Mouse (Mus musculus): ENCODE results near the gene Dync1li1.
A peak's percentile ranks its signal among the peaks of the same experiment; 100 is the strongest.
"Not testable (repeated sequence)": the region's sequence is repeated elsewhere in the genome, so short reads cannot be mapped to it uniquely, and the experiment has no call there.

Gene Dync1li1

DNA sequence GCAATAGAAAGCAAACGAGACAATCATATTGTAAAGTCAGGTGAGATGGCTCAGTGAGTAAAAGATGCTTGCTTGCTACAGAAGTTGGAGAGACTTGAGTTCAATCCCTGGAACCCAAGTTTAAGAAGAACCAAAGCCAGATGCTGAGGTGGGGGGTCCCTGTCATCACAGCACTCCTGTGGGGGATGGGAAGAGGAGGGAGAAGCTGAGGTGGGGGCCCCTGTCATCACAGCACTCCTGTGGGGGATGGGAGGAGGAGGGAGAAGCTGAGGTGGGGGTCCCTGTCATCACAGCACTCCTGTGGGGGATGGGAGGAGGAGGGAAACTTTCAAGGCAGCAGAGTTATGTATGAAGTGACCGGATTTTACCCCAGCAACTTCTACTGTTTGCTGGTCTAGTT is 15.0 kb upstream of the Dync1li1 start:
- DNase-seq (ENCODE audit: low read depth), result no peak

DNA sequence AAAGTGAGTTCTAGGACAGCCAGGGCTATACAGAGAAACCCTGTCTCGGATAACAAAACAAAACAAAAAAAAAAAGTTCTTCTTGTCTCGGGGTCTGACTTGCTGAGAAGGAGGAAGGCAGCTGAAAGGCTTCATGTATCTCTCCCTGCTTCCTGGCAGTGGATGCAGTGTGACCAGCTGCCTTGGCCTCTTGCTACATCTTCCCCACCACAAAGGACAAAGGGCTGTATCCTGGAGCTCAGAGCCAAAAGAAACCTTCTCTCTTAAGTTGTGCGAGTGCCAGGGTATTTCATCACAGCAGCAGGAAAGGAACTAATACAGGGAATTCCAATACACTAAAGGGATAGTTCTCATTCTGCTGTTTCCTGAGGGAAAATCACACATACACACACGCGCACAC is 10.0 kb upstream of the Dync1li1 start:
- peak; percentile 53 for DNase-seq (ENCODE audit: low read depth)

DNA sequence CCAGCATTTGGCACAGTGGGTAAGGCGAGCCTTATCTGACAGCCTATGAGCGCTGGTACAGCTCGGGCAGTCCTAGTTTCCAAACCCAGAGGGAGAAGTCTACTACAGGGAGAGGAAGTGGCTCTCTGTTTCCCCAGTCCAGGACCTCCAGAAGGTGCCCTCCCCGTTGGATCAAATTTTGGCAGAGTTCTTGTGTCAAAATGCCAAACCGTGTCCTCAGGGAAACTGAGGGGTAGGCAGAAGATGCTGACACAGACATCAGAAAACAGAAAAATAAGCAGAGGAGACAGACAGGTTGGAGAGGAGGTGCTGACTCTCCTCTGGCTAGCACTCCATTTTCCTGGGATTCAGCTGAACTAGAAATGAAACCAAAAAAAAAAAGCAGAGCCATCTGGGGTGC is 8.6 kb upstream of the Dync1li1 start:
- DNase-seq (ENCODE audit: low read depth), result no peak

DNA sequence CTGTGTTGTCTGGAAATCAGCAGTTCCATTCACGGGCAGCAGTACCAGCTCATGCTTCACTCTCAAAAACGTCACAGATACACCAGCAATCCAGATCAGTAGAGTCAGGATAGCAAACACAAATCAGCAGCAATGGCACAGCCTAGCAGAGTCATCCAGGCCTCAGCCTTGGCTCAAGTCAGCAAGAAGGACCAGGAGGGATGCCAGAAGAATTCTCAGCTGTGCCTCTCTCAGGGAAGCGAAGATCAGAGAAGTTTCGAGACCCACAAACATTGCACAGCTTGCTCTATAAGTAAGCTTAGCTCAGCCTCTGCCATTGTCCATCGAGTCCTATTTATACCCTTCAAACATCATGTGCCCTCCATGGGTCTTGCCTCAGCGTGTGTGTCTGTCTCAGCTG is 8.1 kb upstream of the Dync1li1 start:
- no peak for DNase-seq (ENCODE audit: low read depth)

DNA sequence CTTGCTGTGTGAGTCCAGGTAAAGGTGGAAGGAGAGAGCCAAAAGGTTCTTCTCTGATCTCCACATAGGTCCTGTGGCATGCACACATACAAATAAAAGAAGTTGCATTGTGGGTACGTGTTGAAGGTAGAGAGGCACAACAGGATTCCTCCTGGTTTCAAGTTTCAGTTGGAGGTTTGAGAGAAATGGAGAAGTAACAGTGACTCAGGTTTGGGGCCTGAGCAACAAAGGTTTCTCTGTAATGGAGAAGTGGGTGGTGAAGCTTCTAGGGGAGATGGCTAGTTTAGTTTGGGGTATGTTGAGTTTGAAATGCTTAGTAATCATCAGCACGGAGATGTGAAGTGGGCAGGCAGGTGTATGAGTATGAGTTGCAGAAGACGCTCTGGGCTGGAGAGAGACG is 6.4 kb upstream of the Dync1li1 start:
- peak; percentile 62 for DNase-seq (ENCODE audit: low read depth)

DNA sequence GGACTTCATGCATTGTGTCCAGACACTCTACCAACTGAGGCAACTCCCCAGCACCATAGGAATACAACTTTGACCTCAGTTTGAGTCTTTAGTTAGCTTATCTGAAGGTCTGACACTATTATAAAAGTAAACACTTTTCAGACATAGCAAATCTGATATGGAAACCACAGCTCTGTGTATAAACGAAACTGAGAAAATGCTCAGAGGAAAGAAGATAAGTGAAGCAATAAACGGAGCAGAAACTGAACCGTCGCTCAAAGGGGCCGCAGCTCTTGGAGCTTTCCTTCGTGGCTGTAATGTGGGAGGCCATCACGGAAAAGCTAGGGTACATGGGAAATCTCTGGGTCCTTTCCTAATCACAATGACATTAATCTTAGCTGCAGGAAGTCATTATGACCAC is 2.3 kb upstream of the Dync1li1 start:
- peak; percentile 33 for DNase-seq (ENCODE audit: low read depth)

DNA sequence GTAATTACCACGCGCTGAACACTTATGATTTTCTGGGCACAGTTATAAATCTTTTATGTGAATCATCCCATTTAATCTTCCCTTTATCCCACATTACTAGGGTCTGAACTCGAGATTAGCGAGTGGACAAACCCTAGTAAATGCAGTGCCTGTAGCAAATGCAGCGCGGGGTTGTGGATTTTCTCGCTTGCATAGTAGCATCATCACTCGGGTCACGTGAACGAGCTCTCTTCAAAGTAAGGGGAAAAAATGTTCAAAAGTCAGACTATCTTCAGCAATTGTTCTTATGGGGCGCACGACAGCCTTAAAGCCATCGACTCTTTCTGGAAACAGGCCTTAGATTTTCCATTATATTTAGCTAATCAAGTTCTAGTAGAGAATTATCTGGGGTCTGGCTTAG is 951 bp upstream of the Dync1li1 start:
- DNase-seq (ENCODE audit: low read depth), result no peak

DNA sequence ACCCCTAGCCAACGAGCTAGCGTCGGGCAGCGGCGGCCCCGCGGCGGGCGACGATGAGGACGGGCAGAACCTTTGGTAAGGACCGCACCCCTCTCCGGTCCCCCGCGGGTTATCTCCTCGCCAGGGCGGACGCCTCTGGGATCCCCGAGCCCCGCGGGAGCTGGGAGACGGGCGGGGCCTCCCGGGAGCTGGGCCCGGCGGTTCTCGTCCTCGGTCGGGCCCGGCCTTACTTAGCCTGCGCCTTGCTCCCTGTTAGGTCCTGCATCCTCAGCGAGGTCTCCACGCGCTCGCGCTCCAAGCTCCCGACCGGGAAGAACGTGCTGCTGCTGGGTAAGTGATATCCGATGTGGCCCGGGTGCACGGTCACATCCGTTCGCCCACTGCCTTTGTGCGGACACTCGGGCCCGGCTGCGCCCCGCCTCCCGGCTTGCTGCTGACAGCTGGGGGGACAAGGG is 390 bp downstream of the Dync1li1 start:
- peak; percentile 50 for DNase-seq (ENCODE audit: low read depth)

DNA sequence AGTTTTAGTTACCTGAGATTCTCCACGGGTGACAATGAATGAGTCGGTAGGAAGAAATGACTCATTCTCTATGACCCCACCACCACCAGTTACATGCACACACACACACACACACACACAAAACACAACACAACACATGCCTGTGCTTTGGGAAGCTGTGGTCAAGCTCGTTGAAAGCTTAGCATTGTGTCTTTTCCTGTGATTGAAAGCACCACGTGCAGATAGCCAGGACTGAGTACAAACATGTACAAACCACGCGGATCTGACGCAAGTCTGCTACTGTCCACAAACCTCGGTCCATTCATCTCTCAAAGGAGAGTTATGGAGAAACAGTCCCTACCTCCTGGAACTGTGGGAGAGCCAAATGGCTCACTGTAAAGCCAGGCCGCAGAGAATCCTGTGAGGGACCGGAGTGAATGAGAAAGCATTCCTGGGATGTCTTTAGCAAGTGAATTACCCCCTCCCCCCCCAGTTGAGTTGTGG is 1.6 kb downstream of the Dync1li1 start:
- peak; percentile 85 for DNase-seq (ENCODE audit: low read depth)

DNA sequence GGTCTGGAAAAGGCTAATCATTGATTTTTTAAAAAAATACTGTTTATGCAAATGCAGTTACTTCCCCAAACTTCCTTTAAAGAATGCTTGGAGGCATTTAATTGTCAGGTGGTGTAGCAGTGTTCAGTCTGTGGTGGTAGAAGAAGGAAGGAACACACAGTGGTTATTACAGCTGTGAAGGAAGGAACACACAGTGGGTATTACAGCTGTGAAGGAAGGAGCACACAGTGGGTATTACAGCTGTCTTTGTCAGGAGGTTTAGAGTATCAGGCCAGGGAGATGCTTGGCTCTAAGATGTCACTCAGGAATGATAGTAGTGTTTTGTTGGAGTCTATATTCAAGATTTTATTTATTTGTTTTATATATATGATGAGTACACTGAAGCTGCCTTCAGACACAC is 2.5 kb downstream of the Dync1li1 start:
- peak; percentile 19 for DNase-seq (ENCODE audit: low read depth)

DNA sequence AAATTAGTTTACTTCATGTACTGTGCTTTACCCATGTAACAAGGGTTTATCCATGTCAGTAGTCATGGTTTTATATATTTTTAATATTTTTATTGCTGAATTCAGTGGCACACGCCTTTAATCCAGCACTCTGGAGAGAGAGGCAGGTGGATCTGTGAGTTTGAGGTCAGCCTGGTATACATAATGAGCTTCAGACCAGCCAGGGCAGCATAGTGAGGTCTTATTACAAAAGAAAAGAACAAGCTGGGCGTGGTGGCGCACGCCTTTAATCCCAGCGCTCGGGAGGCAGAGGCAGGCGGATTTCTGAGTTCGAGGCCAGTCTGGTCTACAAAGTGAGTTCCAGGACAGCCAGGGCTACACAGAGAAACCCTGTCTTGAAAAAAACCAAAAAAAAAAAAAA is 7.1 kb downstream of the Dync1li1 start:
- not testable (repeated sequence) for DNase-seq (ENCODE audit: low read depth)

DNA sequence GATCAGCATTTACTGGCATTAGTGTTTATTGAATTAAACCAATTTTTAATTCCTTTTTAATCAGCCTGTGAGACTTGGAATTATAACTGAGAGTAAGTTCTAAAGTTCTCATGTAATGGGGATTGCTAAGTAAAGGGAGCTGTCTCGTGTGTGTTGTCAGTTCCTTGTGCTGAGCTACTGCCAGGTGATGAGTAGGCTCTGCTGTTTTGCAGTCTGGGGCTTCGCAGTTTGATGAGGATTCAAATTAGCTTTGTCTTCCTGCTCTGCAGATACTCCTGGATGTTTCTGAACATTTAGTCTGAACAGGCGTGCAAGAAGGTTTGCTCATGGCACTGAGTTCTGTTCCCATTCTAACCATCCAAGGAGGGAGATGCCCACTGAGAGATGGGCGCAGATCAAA is 8.5 kb downstream of the Dync1li1 start:
- no peak for DNase-seq (ENCODE audit: low read depth)

DNA sequence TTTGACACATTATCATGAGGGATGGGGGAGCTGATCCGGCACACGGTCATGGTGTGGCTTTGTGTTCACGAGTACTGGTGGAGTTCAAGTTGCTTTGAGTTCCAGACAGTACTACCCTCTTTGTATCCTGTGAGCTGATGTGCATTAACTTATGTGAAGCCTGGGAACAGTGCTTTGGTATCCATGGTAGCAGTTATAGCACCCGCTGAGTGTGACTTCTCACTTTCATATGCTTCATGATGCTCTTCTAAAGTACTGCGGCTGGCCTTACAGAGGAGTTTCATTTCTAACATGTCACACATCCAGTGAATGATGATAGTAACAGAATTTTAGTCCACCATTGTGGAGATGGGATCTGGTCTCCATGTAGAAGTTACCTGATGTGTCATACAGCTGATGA is 9.3 kb downstream of the Dync1li1 start:
- no peak for DNase-seq (ENCODE audit: low read depth)

DNA sequence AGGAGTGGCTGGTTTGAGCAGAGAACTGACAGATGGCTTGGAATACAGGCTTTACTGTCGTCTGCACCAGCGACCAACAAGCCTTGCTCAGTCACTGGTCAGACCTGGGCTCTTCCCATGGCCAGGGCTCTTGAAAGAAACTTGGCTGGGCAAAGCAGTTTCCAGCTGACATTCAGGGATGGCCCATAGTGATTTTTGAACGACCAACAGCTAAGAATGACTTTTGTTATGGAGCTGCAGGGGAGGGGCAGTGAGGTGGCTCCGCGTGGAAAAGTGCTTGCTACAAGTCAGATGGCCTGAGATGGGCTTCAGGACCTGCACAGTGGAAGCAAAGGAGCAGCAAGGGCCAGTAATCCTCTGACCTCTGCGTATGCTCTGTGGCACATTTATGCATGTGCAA is 10.7 kb downstream of the Dync1li1 start:
- DNase-seq (ENCODE audit: low read depth), result no peak

DNA sequence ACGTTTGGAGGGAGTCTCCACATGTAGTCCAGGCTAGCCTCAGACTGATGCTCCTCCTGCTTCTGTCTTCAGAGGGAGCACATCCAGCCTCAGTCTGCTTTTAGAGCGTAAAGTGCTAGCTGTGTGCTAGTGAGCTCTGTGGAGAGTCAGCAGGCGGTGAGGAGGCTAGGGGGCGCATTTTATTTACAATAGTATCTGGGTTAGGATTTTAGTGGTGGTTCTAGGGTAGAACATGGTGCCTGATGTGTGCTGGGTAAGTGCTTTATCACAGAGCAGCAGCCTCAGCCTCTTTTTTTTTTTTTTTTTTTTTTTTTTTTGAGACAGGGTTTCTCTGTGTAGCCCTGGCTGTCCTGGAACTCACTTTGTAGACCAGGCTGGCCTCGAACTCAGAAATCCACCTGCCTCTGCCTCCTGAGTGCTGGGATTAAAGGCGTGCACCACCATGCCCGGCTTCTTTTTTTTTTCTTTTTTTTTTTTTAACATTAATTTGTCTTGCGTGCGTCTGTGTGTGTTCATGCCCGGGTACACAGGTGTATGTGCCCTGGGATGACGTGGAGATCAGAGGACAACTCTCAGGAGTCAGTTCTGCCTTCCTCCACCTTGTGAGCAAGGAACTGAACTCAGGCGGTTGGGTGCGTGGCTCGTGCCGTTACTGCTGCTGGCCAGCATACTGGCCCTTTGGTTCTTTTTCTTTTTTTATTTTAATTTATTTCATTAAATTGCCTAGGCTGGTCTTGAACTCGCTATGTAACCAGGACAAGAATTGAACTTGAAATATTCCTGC is 11.5 kb downstream of the Dync1li1 start:
- no peak for DNase-seq (ENCODE audit: low read depth)

DNA sequence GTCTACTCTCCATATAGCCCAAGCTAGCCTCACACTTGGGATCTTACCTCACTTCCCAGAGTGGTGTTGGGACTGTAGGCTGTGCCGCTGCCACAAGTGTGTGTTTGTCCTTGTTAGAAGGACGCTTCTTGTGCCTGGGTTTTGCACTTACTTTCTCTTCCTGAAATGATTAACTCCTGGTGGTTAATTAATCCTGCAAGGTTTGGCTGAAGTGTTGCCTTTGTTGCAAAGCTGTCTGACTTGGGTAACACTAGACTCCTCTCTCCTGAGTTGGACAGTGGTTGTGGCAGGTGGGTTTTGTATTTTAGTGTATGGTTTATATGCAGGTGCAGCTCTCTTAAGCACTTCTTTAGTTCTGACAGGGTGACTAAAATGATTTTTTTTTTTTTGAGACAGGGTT is 12.4 kb downstream of the Dync1li1 start:
- DNase-seq (ENCODE audit: low read depth), result no peak

DNA sequence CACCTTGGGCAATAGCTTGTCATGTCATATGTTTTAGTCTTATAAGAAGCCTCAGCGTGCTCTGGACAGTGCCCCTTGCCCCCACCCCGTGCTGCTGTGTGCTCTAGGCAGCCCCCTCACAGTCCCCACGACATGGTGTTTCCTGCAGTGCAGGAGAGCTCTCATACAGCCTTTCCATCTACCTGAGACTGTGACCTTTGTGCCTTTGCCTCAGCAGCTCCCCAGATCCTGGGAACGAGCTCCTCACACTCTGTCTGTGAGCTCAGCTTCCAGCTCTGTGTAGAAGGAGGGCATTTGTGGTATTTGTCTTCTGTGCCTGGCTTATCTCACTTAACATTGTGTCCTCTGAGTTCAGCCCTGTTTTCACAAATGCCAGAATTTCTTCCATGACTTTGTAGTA is 13.3 kb downstream of the Dync1li1 start:
- DNase-seq (ENCODE audit: low read depth), result no peak

DNA sequence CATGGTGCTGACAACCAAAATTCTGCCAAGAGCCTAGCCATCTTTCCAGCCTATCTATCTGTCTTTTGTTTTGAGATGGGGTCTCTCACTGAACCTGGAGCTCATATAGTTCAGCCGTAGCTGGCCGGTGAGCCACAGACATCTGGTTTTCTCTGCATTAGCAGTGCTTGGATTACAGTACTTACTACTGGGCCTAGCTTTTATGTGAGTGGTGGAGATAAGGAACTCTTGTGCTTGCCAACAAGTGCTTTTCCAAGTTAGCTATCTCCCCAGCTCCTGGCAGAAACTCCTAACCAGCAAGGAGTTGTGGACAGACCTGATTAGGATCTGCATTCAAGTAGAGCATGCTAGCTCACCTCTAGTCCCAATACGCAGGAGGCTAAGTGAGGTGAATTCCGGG is 19.2 kb downstream of the Dync1li1 start:
- no peak for DNase-seq (ENCODE audit: low read depth)

DNA sequence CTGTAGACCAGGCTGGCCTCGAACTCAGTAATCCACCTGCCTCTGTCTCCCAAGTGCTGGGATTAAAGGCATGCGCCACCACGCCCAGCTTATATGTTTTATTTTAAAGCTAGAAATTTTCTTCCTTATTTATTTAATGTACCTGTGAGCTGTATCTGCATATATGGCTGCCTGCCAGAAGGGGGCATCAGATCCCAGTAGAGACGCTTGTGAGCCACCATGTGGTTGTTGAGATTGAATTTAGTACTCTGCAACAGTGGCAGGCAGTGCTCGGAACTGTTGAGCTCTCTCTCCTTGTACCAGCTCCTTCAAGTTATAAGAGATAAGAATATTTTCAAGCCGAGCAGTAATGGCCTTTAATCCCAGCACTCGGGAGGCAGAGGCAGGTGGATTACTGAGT is 21.8 kb downstream of the Dync1li1 start:
- peak; percentile 68 for DNase-seq (ENCODE audit: low read depth)

DNA sequence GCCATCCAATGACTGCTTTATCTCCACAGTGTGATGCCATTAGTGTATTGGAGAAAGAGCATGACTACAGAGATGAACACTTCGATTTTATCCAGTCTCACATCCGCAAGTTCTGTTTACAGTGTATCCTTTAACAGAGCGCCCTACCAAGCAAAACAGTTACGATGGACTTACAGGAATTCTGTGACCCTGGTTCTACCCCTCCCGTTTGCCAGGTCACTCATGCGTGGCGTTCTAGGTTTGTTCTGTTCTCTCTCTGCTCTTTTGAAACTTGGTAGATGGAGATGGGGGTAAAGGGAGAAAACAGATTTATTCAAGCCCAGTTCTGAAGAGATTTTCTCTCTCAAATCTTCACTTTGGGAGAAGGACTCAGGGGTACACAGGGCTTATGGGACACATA is 24.9 kb downstream of the Dync1li1 start:
- no peak for DNase-seq (ENCODE audit: low read depth)

DNA sequence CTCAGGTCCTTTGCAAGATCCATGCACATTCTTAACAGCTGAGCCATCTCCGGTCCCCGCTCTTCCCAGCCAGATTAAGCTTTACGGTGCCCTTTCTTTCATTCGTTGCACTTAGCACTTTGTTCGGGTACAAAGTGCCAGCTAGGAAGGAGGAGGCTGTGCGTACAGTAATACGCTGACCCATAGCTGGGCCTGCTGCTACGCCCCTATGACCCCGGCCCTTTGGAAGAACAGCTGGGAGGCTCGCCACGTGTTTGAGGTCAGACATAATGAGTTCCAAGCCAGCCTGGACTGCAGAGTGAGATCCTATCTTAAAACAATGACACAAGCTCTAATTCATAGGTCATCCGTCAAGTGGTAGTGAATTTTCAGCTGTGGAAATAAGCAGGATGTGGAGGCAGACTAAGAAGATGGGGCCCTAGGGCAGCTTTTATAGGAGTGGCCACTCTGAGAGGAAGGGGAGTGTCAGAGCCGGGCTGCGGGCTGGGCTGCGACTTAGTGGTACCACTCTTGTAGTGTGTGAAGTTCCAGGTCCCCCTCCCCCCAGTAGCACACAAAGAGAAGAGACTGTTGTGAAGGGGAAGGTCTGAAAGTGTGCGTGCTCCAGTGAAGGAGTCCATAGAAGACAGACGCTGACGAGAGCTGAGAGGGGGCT is 28.2 kb downstream of the Dync1li1 start:
- no peak for DNase-seq (ENCODE audit: low read depth)

DNA sequence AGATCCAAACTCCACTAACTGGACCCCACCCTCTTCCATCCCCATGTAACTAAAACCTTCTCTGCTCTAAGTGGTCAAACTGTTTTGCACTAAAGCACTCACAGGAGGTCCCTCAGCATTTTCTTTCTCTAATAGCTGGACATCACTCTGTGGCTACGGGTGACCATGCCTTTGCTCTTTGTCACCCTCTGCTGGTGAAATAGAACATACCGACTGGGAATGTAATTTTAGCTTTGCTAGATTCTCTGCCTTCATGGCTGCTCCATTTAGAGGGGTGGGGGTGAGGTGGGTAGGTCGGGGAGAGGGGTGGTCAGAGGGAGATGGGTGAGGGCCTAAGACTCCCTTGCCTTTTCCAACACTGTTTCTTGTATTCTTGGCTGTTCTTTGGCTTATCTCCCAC is 38.7 kb downstream of the Dync1li1 start:
- DNase-seq (ENCODE audit: low read depth), result peak; percentile 75

DNA sequence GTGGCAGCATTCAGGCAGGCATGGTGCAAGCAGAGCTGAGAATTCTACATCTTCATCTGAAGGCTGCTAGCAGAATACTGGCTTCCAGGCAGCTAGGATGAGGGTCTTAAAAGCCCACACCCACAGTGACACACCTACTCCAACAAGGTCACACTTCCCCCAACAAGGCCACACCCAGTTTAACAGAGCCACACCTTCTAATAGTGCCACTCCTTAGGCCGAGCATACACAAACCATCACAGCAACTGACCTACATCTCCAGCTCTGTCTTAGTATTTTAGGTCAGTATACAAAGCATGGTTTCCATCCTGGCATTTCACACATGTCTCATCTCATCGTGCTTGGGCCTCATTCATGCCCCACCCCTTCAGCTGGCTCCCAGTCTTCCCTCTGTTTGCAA is 39.8 kb downstream of the Dync1li1 start:
- DNase-seq (ENCODE audit: low read depth), result not testable (repeated sequence)
